Mouse (Mus musculus) liver, embryonic 11.5 days (tissue): ENCODE measurements around the gene Bicral. TPM values are rescaled to one million over a fixed set of nuclear protein-coding genes. Genes with fewer than 3 reads are reported as not detected.

Experiments used
- ATAC-seq: fragments of 200-750 bp; cut with Nextera tagmentation; replicated peaks from 2 replicates; pipeline ENCODE4 v1.8.0; 2017; ENCODE audit warnings: moderate number of reproducible peaks, mild to moderate bottlenecking, moderate TSS enrichment, moderate library complexity; ENCODE audit not compliant: low FRiP score
- DNase-seq: peaks from one replicate; pipeline ENCODE4 v3.0.0-alpha.2; 2017; ENCODE audit warnings: low spot score
- H3K27ac ChIP-seq: fragments of 300-500 bp; sonication (generic); 2 replicates; pipeline ENCODE4 v1.5.1; 2014; ENCODE audit warnings: mild to moderate bottlenecking, low read depth, low read length, control low read depth
- H3K27me3 ChIP-seq: fragments of 300-500 bp; sonication (generic); replicated peaks from 2 replicates; pipeline ENCODE4 v1.6.1; 2014; ENCODE audit warnings: low read length, mixed read lengths; ENCODE audit not compliant: control insufficient read depth, insufficient read depth
- H3K36me3 ChIP-seq: fragments of 300-500 bp; sonication (generic); 2 replicates; pipeline ENCODE4 v1.6.1; 2014; ENCODE audit warnings: mild to moderate bottlenecking, low read length, moderate library complexity, mixed read lengths; ENCODE audit not compliant: control insufficient read depth, insufficient read depth
- H3K4me1 ChIP-seq: fragments of 300-500 bp; sonication (generic); replicated peaks from 2 replicates; pipeline ENCODE4 v1.6.1; 2014; ENCODE audit warnings: low read length, mixed read lengths; ENCODE audit not compliant: control insufficient read depth, insufficient read depth
- H3K4me2 ChIP-seq: fragments of 300-500 bp; sonication (generic); 2 replicates; pipeline ENCODE4 v1.6.1; 2014; ENCODE audit warnings: mild to moderate bottlenecking, control low read depth, moderate library complexity
- H3K4me3 ChIP-seq: fragments of 300-500 bp; sonication (generic); 2 replicates; pipeline ENCODE4 v1.5.1; 2014; ENCODE audit warnings: low read depth, low read length, control low read depth
- H3K9ac ChIP-seq: fragments of 300-500 bp; sonication (generic); 2 replicates; pipeline ENCODE4 v1.6.1; 2014; ENCODE audit warnings: low read depth, low read length, control low read depth
- H3K9me3 ChIP-seq: fragments of 300-500 bp; sonication (generic); 2 replicates; pipeline ENCODE4 v1.6.1; 2016; ENCODE audit warnings: low read length, inconsistent platforms, mixed read lengths; ENCODE audit not compliant: control insufficient read depth
- WGBS: fragments of 180-500 bp; shearing (Covaris S2); extraction: QIAGEN DNeasy Blood & Tissue Kit; methylation state at CpG from one replicate; pipeline ENCODE4 v1.1.7; 2014; 5-methylcytosine and 5-hydroxymethylcytosine counted together
- polyA plus RNA-seq: library from polyadenylated mRNA; unstranded; fragments of >200 nt; fragmentation: Nextera tagmentation; extraction: Ambion mirVana; gene quantifications from 2 replicates; pipeline ENCODE4 v1.2.1, GENCODE M21; 2014

Gene Bicral
- polyA plus RNA-seq, 1 experiment from 2014 or later = 6.3 TPM

DNA sequence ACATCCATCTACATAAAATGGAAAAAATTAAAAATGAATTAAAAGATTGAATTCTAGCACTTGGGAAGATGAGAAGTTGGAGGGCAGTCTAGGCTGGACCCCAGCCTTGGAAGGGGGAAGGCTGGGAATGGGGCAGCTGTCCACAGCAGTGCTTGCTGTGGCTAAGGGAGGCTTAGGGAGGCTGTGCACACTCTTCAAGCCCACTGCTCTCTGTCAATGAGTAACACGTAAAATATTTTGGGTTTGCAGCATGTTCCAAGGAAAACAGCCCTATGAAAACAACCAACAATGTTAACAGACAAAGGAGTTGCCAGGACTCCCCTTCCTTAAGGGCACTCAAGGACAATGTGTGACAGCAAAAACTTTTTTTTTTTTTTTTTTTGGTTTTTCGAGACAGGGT, 15.3 kb downstream of the Bicral start:
- 82% methylated on average over 2 of the region's 2 CpGs for WGBS
- Histone ChIP-seq H3K9me3 (no peaks in the 10 kb centered on the region), H3K9ac (no peak overlapping the region), H3K4me1 (peaks cover 5% of the 10 kb centered on the region; the same call in 1 of the 2 replicates), H3K27ac (no peak overlapping the region; the same call in 1 of the 2 replicates), H3K4me2 (no peak overlapping the region), H3K27me3 (no peaks in the 10 kb centered on the region), H3K36me3 (0 out of 2 replicates have a peak, but pooled peaks cover 3% of the 10 kb centered on the region), H3K4me3 (no peak overlapping the region)
- ATAC-seq (no peak), DNase-seq (no peak)

DNA sequence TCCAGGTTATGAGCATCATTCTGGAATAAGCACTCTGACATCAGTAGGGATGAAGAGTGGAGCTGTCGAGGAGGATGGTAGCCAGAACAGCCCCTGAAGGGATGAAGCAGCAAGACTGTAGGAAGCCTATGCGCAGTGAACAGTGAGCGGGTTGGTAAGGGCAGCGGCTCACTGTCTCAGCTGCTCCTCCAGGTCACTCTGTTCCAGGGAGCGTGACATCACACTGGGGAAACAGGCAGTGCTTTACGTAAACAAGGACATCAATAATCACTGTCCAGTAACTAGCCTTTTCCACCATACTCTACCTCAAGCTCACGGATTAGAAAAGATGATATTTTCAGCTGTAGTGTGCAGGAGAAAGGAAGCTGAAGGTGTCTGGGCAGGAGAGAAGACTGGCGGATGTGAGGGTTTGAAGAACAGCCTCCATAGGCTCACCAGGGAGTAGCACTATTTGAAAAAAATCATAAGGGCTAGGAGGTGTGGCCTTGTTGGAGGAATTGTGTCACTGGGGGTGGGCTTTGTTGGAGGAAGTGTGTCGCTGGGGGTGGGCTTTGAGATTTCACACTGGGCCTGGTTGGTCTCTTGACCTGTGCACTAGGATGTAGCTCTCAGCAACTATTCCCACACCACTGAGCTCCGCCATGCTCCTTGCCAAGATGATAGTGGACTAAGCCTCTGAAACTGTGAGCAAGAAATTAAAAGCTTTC, 17.8 kb downstream of the Bicral start:
- Histone ChIP-seq H3K27ac (no peak overlapping the region), H3K27me3 (no peaks in the 10 kb centered on the region), H3K4me1 (peaks cover 6% of the 10 kb centered on the region; the same call in 1 of the 2 replicates), H3K4me3 (no peak overlapping the region), H3K9ac (no peak overlapping the region), H3K9me3 (no peaks in the 10 kb centered on the region), H3K36me3 (peaks cover 3% of the 10 kb centered on the region; the same call in 1 of the 2 replicates), H3K4me2 (no peak overlapping the region)
- 83% methylated on average over 10 of the region's 10 CpGs for WGBS
- no peak for DNase-seq
- ATAC-seq = no peak

DNA sequence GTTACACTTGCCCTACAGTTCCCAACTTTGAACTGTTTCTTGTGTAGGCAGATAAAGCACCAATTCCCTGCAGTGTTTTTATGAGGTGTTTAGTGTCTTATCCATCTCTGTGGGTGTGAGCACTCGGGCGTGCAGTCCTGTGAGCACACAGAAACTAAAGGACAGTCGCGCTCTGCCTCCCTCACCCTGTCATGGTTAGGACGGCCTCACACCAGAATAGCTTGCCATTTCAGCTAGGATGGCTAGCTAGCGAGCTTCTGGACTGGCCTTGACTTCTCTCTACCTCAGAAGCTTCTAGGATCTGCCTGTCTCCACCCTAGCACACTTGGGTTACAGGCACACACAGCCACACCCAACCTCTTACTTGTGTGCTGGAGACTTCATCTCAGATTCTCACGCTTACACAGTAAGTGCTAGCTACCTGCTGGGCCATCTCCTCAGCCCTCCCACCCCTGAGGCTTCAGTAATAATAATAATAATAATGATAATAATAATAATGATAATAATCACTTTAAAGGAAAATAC, 19.8 kb downstream of the Bicral start:
- no peak overlapping the region for H3K9ac ChIP-seq
- 79% methylated on average over 7 of the region's 7 CpGs for WGBS
- H3K9me3 ChIP-seq = no peaks in the 10 kb centered on the region
- H3K4me2 ChIP-seq = no peak overlapping the region
- no peak overlapping the region for H3K27ac ChIP-seq
- no peak for DNase-seq
- no peaks in the 10 kb centered on the region for H3K27me3 ChIP-seq
- H3K4me1 ChIP-seq = peaks cover 6% of the 10 kb centered on the region; the same call in 1 of the 2 replicates
- ATAC-seq = no peak
- no peak overlapping the region for H3K4me3 ChIP-seq
- peaks cover 3% of the 10 kb centered on the region; the same call in 1 of the 2 replicates for H3K36me3 ChIP-seq

DNA sequence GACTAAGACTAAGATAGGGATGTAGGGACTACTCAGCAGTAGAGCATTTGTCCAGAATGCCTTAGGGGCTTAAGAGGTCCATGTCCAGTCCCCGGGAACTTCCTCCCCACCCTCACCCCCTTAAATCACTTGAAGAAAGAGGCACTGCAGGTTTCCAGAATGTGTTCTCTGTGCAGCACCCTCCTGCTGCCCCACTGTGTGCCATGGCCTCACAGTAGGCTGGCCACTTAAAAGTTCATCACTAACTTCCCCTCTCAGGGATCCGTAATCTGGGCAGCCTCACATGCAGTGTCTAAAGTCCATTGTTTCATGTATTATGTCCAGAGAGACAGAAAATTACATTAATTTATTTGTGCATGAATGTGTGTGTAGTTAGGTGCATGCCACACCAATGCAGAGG, 20.4 kb downstream of the Bicral start:
- no peak overlapping the region for H3K4me3 ChIP-seq
- no peak overlapping the region for H3K4me2 ChIP-seq
- DNase-seq = no peak
- 96% methylated on average over 2 of the region's 2 CpGs for WGBS
- no peak overlapping the region for H3K27ac ChIP-seq
- peaks cover 3% of the 10 kb centered on the region; the same call in 1 of the 2 replicates for H3K36me3 ChIP-seq
- no peak overlapping the region for H3K9ac ChIP-seq
- peaks cover 6% of the 10 kb centered on the region; the same call in 1 of the 2 replicates for H3K4me1 ChIP-seq
- no peaks in the 10 kb centered on the region for H3K9me3 ChIP-seq
- H3K27me3 ChIP-seq = no peaks in the 10 kb centered on the region
- no peak for ATAC-seq

DNA sequence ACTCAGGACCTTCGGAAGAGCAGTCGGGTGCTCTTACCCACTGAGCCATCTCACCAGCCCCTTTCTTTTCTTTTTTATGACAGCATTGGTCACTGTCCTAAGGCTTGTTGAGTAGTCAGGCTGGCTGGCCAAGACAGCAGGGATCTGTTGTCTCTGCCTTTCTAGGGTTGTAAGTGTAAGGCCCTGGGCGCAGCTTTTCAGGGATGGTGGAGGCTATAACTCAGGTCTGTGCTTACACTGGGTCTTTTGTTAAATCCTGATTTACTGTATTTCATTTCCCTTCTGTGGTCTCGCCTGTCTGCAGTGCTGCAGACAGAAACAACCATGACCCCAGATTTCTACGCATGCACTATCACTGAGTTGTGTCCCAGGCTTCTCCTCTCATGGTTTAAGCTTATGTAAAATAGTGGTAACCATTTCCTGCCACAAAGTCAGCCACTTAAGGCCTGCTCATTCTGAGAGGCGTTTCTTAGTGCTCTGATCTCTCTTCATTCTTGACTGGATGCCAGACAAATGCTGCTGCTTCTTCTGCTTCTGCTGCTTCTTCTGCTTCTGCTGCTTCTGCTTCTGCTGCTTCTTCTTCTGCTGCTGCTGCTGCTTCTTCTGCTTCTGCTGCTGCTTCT, 23.1 kb downstream of the Bicral start:
- no peaks in the 10 kb centered on the region for H3K27me3 ChIP-seq
- ATAC-seq (no peak), DNase-seq (no peak)
- WGBS = 86% methylated on average over 6 of the region's 6 CpGs
- no peak overlapping the region for H3K4me3 ChIP-seq
- H3K4me2 ChIP-seq = no peak overlapping the region
- no peak overlapping the region for H3K27ac ChIP-seq
- no peaks in the 10 kb centered on the region; the same call in 1 of the 2 replicates for H3K36me3 ChIP-seq
- H3K9ac ChIP-seq = no peak overlapping the region
- H3K9me3 ChIP-seq = no peaks in the 10 kb centered on the region
- peaks cover 6% of the 10 kb centered on the region; the same call in 1 of the 2 replicates for H3K4me1 ChIP-seq

DNA sequence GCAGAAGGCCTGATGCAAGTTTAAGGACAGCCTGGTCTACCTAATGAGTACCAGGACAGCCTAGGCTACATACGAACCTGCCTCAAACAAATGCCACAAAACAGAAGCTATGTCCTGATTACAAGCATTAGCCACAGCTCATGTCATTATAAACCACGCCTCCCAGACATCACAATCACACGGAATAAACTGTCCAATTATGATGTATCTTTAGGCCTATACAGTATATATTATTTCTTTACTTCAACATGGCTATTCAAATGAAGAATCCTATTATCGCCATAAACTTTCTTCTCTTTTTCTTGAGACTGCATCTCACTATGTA, 25.3 kb downstream of the Bicral start:
- Histone ChIP-seq H3K27me3 (no peaks in the 10 kb centered on the region), H3K27ac (no peak overlapping the region), H3K4me1 (0 out of 2 replicates have a peak, but pooled peaks cover under 1% of the 10 kb centered on the region), H3K4me2 (no peak overlapping the region), H3K4me3 (no peak overlapping the region), H3K36me3 (peaks cover 4% of the 10 kb centered on the region; the same call in 1 of the 2 replicates), H3K9ac (no peak overlapping the region), H3K9me3 (no peaks in the 10 kb centered on the region)
- ATAC-seq (no peak), DNase-seq (no peak)
- WGBS = 88% methylated on average over 4 of the region's 4 CpGs

DNA sequence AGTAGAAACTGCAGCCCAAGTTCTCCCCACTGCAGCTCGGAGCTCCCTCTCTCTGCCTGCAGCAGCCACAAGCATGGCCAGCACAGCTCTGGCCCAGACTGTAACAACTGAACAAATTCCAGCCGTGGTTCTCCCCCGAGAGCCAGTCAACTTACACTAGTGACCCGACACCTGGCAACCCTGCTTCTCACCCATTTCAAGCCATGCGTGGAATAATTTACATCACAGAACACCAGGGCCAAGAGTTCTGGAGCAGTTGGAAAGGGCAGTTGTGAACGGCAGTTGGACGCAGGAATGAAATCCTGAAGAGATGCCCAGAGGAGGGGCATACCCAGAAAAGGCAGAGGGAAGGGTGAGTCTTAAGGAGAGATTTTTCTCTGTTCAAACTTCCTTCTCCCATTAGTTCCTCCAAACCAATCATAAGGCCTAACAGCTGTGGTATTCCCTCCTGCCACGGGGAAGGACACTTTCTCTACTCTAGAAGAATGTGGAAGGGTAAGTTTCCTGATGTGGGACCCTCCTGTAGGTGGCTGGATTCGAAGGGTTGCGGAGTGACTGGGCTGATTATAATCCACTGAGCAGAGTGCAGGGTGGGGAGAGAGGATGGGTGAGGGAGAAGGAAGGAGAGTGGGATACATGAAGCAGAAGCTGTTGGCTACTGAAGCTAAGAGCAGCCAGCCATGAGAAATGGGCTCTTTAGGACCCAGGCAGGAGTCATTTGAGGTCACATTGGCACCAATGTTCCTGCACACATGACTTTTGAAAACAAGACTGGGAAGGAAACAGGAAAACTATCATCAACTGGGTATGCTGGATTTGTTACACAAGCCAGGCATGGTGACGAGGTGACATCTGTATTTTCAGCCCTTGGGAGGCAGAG, 25.9 kb downstream of the Bicral start:
- DNase-seq (no peak), ATAC-seq (no peak)
- no peak overlapping the region for H3K4me2 ChIP-seq
- no peak overlapping the region for H3K9ac ChIP-seq
- WGBS = 81% methylated on average over 11 of the region's 11 CpGs
- no peaks in the 10 kb centered on the region for H3K4me1 ChIP-seq
- H3K4me3 ChIP-seq = no peak overlapping the region
- no peaks in the 10 kb centered on the region for H3K9me3 ChIP-seq
- no peaks in the 10 kb centered on the region for H3K27me3 ChIP-seq
- peaks cover 4% of the 10 kb centered on the region; the same call in 1 of the 2 replicates for H3K36me3 ChIP-seq
- H3K27ac ChIP-seq = no peak overlapping the region

DNA sequence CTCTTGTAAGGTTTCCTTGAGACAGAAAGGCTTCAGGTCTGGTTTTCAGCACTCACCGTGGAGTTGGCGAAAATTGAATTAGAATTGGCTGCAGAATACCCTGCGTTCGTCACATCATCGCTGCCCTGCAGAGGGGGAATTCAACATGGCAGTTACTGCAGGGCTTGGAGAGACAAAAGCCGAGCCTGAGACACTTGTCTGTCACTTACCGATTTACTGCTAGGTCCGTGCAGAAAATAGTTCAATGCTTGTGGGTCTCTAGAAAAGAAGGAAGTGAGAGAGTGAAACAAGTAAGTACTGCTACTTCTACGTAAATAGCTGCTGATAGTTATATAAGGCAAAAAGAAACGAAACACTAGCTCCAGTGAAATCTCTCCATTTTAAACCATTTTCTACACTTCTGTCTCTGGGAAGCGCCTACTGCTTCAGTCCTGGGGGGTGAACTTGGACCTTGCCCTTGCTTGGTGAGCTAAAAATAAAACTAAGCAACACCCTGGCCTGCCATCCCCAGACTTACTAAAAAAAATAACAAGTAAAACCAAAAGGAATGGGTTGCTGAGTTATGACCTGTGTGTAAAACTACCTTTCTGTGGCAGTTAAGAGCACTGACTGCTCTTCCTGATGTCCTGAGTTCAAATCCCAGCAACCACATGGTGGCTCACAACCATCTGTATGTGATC, 28.3 kb downstream of the Bicral start:
- H3K36me3 ChIP-seq = peaks cover 12% of the 10 kb centered on the region; the same call in 1 of the 2 replicates
- no peak for ATAC-seq

More for the DNA sequence above, 28.3 kb downstream of the Bicral start:
- H3K9me3 ChIP-seq = no peaks in the 10 kb centered on the region
- no peak for DNase-seq
- WGBS = 70% methylated on average over 11 of the region's 11 CpGs
- H3K9ac ChIP-seq = no peak overlapping the region
- no peaks in the 10 kb centered on the region for H3K4me1 ChIP-seq
- H3K27me3 ChIP-seq = no peaks in the 10 kb centered on the region
- no peak overlapping the region for H3K4me3 ChIP-seq
- H3K27ac ChIP-seq = no peak overlapping the region
- H3K4me2 ChIP-seq = no peak overlapping the region
